Mouse (Mus musculus) regulatory T cell (primary cell): ENCODE measurements around the gene Mthfd1.
"Not testable (repeated sequence)": the region's sequence is repeated elsewhere in the genome, so short reads cannot be mapped to it uniquely, and the experiment has no call there.

Experiments
- in situ Hi-C: fragments of 300-600 bp; cut with MboI, MseI; formaldehyde crosslinking; loops from one replicate; pipeline ENCODE4 v1.15.1; 2025; ENCODE audit warnings: high pct_unique_total_duplicates

The Mthfd1 gene

GRCm38 (mm10) chr12:76254725-76255498 lies at the start of gene Mthfd1:
TSS of gene Mthfd1 (plus strand) at chr12:76255298.
- in situ Hi-C loops = no loop called here

GRCm38 (mm10) chr12:76209429-76209974 lies 45.6 kb upstream of the Mthfd1 start:
- in situ Hi-C loops = no loop called here

GRCm38 (mm10) chr12:76215121-76215520 lies 40.0 kb upstream of the Mthfd1 start:
- in situ Hi-C loops = no loop called here

- in situ Hi-C loops = no loop called here
Observed at GRCm38 (mm10) chr12:76216716-76217115, 38.4 kb upstream of the Mthfd1 start.

GRCm38 (mm10) chr12:76222104-76222503 lies 33.0 kb upstream of the Mthfd1 start:
- in situ Hi-C loops = not testable (repeated sequence)

GRCm38 (mm10) chr12:76230644-76231043 lies 24.5 kb upstream of the Mthfd1 start:
- in situ Hi-C loops = no loop called here

GRCm38 (mm10) chr12:76235253-76235652 lies 19.8 kb upstream of the Mthfd1 start:
- in situ Hi-C loops = no loop called here

GRCm38 (mm10) chr12:76239145-76239838 lies 15.8 kb upstream of the Mthfd1 start:
- in situ Hi-C loops = no loop called here

GRCm38 (mm10) chr12:76239839-76240571 lies 15.1 kb upstream of the Mthfd1 start:
- in situ Hi-C loops = no loop called here

- in situ Hi-C loops = no loop called here
Observed at GRCm38 (mm10) chr12:76240670-76241069, 14.4 kb upstream of the Mthfd1 start.

GRCm38 (mm10) chr12:76241084-76241483 lies 14.0 kb upstream of the Mthfd1 start:
- in situ Hi-C loops = no loop called here

GRCm38 (mm10) chr12:76241833-76242232 lies 13.3 kb upstream of the Mthfd1 start:
- in situ Hi-C loops = no loop called here

GRCm38 (mm10) chr12:76244981-76245380 lies 10.1 kb upstream of the Mthfd1 start:
- in situ Hi-C loops = no loop called here

- in situ Hi-C loops = no loop called here
Observed at GRCm38 (mm10) chr12:76246646-76247045, 8.5 kb upstream of the Mthfd1 start, which contains the start of gene Tex21. TSS of gene Tex21 (minus strand) at chr12:76246746.

GRCm38 (mm10) chr12:76253090-76253489 lies 2.0 kb upstream of the Mthfd1 start:
- in situ Hi-C loops = no loop called here

- in situ Hi-C loops = no loop called here
Observed at GRCm38 (mm10) chr12:76253591-76253990, 1.5 kb upstream of the Mthfd1 start.

- in situ Hi-C loops = no loop called here
Observed at GRCm38 (mm10) chr12:76253991-76254390, 1.1 kb upstream of the Mthfd1 start.

GRCm38 (mm10) chr12:76255499-76255875 lies 389 bp downstream of the Mthfd1 start:
- in situ Hi-C loops = no loop called here

GRCm38 (mm10) chr12:76256114-76256843 lies 1.2 kb downstream of the Mthfd1 start:
- in situ Hi-C loops = no loop called here

- in situ Hi-C loops = loop anchor here (5.0 kb wide), 1 partner anchor 82 kb away; no protein-coding TSS in a partner anchor
Observed at GRCm38 (mm10) chr12:76260673-76261072, 5.6 kb downstream of the Mthfd1 start.

GRCm38 (mm10) chr12:76261556-76261955 lies 6.5 kb downstream of the Mthfd1 start:
- in situ Hi-C loops = loop anchor here (5.0 kb wide), 1 partner anchor 81 kb away; no protein-coding TSS in a partner anchor
